ENCODE assay signal across 12 mouse cellular contexts in genomic region chr15:26220855-26221254, GRCm38 (mm10).
"Had no signal": no experiment of that assay in that cellular context is flagged by ENCODE, and none has a peak within 500 bp of the region (broad histone marks: within the 10 kb centered on the region; RNA-seq: fewer than 3 reads in every experiment).

No protein-coding gene starts in this region.

- H3K4me2 ChIP-seq: liver, embryonic 11.5 days; liver, embryonic 15.5 days; neural tube, embryonic 13.5 days had no signal

- H3K9me3 ChIP-seq: limb, embryonic 10.5 days; liver, embryonic 15.5 days; neural tube, embryonic 13.5 days had no signal

- H3K4me1 ChIP-seq: limb, embryonic 10.5 days; liver, embryonic 15.5 days had no signal

- H3K9ac ChIP-seq: liver, embryonic 15.5 days; neural tube, embryonic 13.5 days had no signal

- H3K4me3 ChIP-seq: layer of hippocampus, adult 2 months; limb, embryonic 10.5 days; liver, embryonic 15.5 days; neural tube, embryonic 13.5 days had no signal

- DNase-seq: kidney, postnatal 10 days; kidney, postnatal 4 days; lung, adult 2 months; lung, postnatal 36 days; thymus, postnatal 4 days had no signal

- H3K27ac ChIP-seq: layer of hippocampus, adult 2 months; limb, embryonic 10.5 days; liver, embryonic 15.5 days; neural tube, embryonic 13.5 days; stomach, postnatal 0 days had no signal

- H3K36me3 ChIP-seq: limb, embryonic 10.5 days; liver, embryonic 15.5 days; neural tube, embryonic 13.5 days had no signal

- ATAC-seq: lung, postnatal 0 days had no signal

- H3K27me3 ChIP-seq: liver, embryonic 15.5 days; neural tube, embryonic 13.5 days had no signal
